Mouse (Mus musculus): ENCODE data around the gene Lyzl4. TPM values are rescaled to one million over a fixed set of nuclear protein-coding genes. Genes with fewer than 3 reads are reported as not detected.

The Lyzl4 gene
- total and polyA plus RNA-seq, 3 experiments, result not detected

DNA sequence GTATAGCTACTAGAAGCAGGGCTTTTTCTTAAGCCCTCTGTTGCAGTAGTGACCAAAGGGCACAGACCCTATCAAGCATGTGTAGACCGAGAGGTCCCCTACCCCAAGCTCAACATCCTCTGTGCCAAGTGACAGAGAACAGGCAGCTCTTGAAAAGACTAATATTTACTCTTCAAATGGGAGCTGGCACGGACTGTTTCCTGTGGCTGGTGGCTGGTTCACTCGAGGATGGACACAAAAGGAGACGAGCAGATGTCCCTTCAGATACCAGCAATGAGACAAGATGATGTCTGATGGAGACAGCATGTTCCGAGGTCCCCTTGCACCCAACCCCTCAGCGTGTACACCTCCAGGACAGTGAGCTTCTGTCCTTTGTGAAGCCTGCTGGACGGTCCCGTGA, 35.6 kb upstream of the Lyzl4 start:
- H3K4me3 ChIP-seq (replicated peaks in 1 of 3; ENCODE audit: low read depth in 2 of 3, low read length in 2 of 3, poor library complexity in 1 of 3), result no peak overlapping the region
- in situ Hi-C loops (cut with MboI; ENCODE audit: low pct_ligation_motif_present, low pct_unique_long_range_greater_than_20kb, low sequenced_read_pairs) (no loop called here), dilution Hi-C loops (cut with MboI; ENCODE audit: extremely low pct_ligation_motif_present, extremely low pct_unique_long_range_greater_than_20kb, low sequenced_read_pairs) (no loop called here)
- peaks cover 0 to 27% of the 10 kb centered on the region in 2 experiments for H3K36me3 ChIP-seq (replicated peaks in 1 of 2; ENCODE audit: control insufficient read depth in 1 of 2, insufficient read depth in 1 of 2, low read length in 1 of 2)
- TF ChIP-seq TBP (conservative IDR thresholded peaks at IDR 0.05; ENCODE audit: low read depth, low read length), result no peak
- no peak overlapping the region for H3K9ac ChIP-seq (ENCODE audit: insufficient read depth, low read depth)
- H3K27ac ChIP-seq (ENCODE audit: insufficient read depth, low read depth), result no peak overlapping the region
- H3K27me3 ChIP-seq (replicated peaks), result no peaks in the 10 kb centered on the region
- H3K9me3 ChIP-seq (replicated peaks; ENCODE audit: low read length), result no peaks in the 10 kb centered on the region
- H3K4me2 ChIP-seq (ENCODE audit: insufficient read depth, low read depth, poor library complexity, severe bottlenecking), result no peak overlapping the region
- H3K4me1 ChIP-seq (ENCODE audit: control insufficient read depth in 1 of 2, insufficient read depth in 2 of 2), result peaks cover 20 to 58% of the 10 kb centered on the region in 2 experiments
- H3K79me2 ChIP-seq (replicated peaks; ENCODE audit: control insufficient read depth, extremely low read depth, insufficient read depth, poor library complexity, severe bottlenecking), result no peaks in the 10 kb centered on the region
- no peak for DNase-seq (ENCODE audit: extremely low read depth)

DNA sequence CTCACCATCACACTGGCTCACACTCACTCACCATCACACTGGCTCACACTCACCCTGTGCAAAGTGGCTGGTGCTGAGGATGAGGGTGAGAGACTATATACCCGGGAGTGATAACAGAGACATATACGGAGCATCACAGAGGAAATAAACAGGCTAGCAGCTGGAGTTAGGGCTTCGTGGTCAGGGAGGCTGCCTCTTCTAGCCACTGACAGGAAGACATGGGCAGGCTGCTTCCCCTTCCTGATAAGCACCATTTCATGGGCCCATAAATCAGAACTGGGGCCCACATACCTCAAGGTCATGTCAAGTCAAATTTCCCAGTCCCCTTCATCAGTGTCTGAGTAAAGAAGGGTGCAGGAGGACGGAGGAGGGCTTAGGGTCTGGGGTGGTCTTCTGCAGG, 35.2 kb upstream of the Lyzl4 start:
- dilution Hi-C loops (cut with MboI; ENCODE audit: extremely low pct_ligation_motif_present, extremely low pct_unique_long_range_greater_than_20kb, low sequenced_read_pairs), result no loop called here
- peaks cover 0 to 23% of the 10 kb centered on the region in 2 experiments for H3K36me3 ChIP-seq (replicated peaks in 1 of 2; ENCODE audit: control insufficient read depth in 1 of 2, insufficient read depth in 1 of 2, low read length in 1 of 2)
- in situ Hi-C loops (cut with MboI; ENCODE audit: low pct_ligation_motif_present, low pct_unique_long_range_greater_than_20kb, low sequenced_read_pairs), result no loop called here
- H3K79me2 ChIP-seq (replicated peaks; ENCODE audit: control insufficient read depth, extremely low read depth, insufficient read depth, poor library complexity, severe bottlenecking), result no peaks in the 10 kb centered on the region
- DNase-seq (ENCODE audit: extremely low read depth), result no peak
- no peak overlapping the region for H3K9ac ChIP-seq (ENCODE audit: insufficient read depth, low read depth)
- TF ChIP-seq BHLHE40 (IDR thresholded peaks at IDR 0.05; ENCODE audit: low read depth, low read length), result no peak
- TF ChIP-seq KAT2A (IDR thresholded peaks at IDR 0.05; ENCODE audit: insufficient replicate concordance, low read length), result no peak
- TF ChIP-seq SIN3A (IDR thresholded peaks at IDR 0.05; ENCODE audit: low read length), result no peak
- no peak for TF ChIP-seq NELFE (IDR thresholded peaks at IDR 0.05; ENCODE audit: low read depth, low read length)
- TF ChIP-seq MAX (IDR thresholded peaks at IDR 0.05; ENCODE audit: low read length), result no peak
- no peak for TF ChIP-seq ZC3H11A (IDR thresholded peaks at IDR 0.05; ENCODE audit: low read depth, low read length)
- no peak for TF ChIP-seq SMC3 (IDR thresholded peaks at IDR 0.05; ENCODE audit: low read depth, low read length)
- TF ChIP-seq CHD2 (IDR thresholded peaks at IDR 0.05; ENCODE audit: low read length), result no peak
- no peak for TF ChIP-seq CTCF (conservative IDR thresholded peaks at IDR 0.05 in 1 of 2, IDR thresholded peaks at IDR 0.05 in 1 of 2; ENCODE audit: low read depth in 2 of 2, low read length in 2 of 2)
- no peak for TF ChIP-seq USF1 (IDR thresholded peaks at IDR 0.05; ENCODE audit: low read depth, low read length)
- no peaks in the 10 kb centered on the region for H3K9me3 ChIP-seq (replicated peaks; ENCODE audit: low read length)
- no peak overlapping the region for H3K4me3 ChIP-seq (replicated peaks in 1 of 3; ENCODE audit: low read depth in 2 of 3, low read length in 2 of 3, poor library complexity in 1 of 3)
- peaks cover 24 to 62% of the 10 kb centered on the region in 2 experiments for H3K4me1 ChIP-seq (ENCODE audit: control insufficient read depth in 1 of 2, insufficient read depth in 2 of 2)
- no peak overlapping the region for H3K4me2 ChIP-seq (ENCODE audit: insufficient read depth, low read depth, poor library complexity, severe bottlenecking)
- no peak overlapping the region for H3K27ac ChIP-seq (ENCODE audit: insufficient read depth, low read depth)
- no peaks in the 10 kb centered on the region for H3K27me3 ChIP-seq (replicated peaks)

DNA sequence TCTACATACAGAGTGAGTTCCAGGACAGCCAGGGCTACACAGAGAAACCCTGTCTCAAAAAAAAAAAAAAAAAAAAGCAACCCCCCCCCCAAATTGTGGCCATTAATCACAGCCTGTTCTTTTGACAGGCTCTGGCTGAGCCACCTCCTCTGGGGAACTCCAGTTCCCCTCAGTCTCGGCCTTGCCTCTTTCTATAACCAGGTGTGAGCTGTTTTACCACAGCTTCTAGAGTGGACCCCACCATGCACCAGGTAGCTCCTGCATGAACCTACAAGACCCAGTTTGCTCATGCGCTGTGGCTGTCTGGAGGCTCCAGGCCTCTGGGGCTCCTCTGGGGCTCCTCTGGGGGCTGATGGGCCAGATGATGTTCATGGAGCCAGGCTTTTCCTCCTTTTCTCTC, 33.7 kb upstream of the Lyzl4 start:
- Histone ChIP-seq H3K9ac (ENCODE audit: insufficient read depth, low read depth) (no peak overlapping the region), H3K27me3 (replicated peaks) (peaks cover 2% of the 10 kb centered on the region), H3K4me3 (replicated peaks in 1 of 3; ENCODE audit: low read depth in 2 of 3, low read length in 2 of 3, poor library complexity in 1 of 3) (peak overlapping the region in 1 of 3 experiments; percentile 26), H3K4me1 (ENCODE audit: control insufficient read depth in 1 of 2, insufficient read depth in 2 of 2) (peaks cover 25 to 76% of the 10 kb centered on the region in 2 experiments), H3K36me3 (replicated peaks in 1 of 2; ENCODE audit: control insufficient read depth in 1 of 2, insufficient read depth in 1 of 2, low read length in 1 of 2) (peaks cover 0 to 14% of the 10 kb centered on the region in 2 experiments), H3K4me2 (ENCODE audit: insufficient read depth, low read depth, poor library complexity, severe bottlenecking) (0 out of 2 replicates have a peak overlapping the region, but pooled peaks have one; percentile 4), H3K27ac (ENCODE audit: insufficient read depth, low read depth) (no peak overlapping the region), H3K9me3 (replicated peaks; ENCODE audit: low read length) (no peaks in the 10 kb centered on the region), H3K79me2 (replicated peaks; ENCODE audit: control insufficient read depth, extremely low read depth, insufficient read depth, poor library complexity, severe bottlenecking) (no peaks in the 10 kb centered on the region)
- no peak for DNase-seq (ENCODE audit: extremely low read depth)
- TF ChIP-seq CTCF (conservative IDR thresholded peaks at IDR 0.05 in 1 of 2, IDR thresholded peaks at IDR 0.05 in 1 of 2; ENCODE audit: low read depth in 2 of 2, low read length in 2 of 2) (no peak), MYC (IDR thresholded peaks at IDR 0.05; ENCODE audit: low read depth, low read length) (no peak), NELFE (IDR thresholded peaks at IDR 0.05; ENCODE audit: low read depth, low read length) (no peak), SMC3 (IDR thresholded peaks at IDR 0.05; ENCODE audit: low read depth, low read length) (no peak), POLR2A (IDR thresholded peaks at IDR 0.05; ENCODE audit: low read depth, low read length) (no peak), RCOR1 (conservative IDR thresholded peaks at IDR 0.05; ENCODE audit: low read depth, low read length) (no peak), USF2 (conservative IDR thresholded peaks at IDR 0.05; ENCODE audit: low read depth, low read length) (no peak), ZNF384 (IDR thresholded peaks at IDR 0.05; ENCODE audit: low read depth, low read length) (no peak)
- in situ Hi-C loops (cut with MboI; ENCODE audit: low pct_ligation_motif_present, low pct_unique_long_range_greater_than_20kb, low sequenced_read_pairs) (no loop called here), dilution Hi-C loops (cut with MboI; ENCODE audit: extremely low pct_ligation_motif_present, extremely low pct_unique_long_range_greater_than_20kb, low sequenced_read_pairs) (no loop called here)
